Mouse (Mus musculus) CD4-positive, CD25-positive, alpha-beta regulatory T cell, adult 2 months (primary cell): ENCODE results near the gene Slc13a5.

ENCODE experiments used
- DNase-seq: peaks from one replicate; pipeline ENCODE4 v3.0.0-alpha.2; 2012; ENCODE audit warnings: low read depth, low spot score

Gene Slc13a5

DNA sequence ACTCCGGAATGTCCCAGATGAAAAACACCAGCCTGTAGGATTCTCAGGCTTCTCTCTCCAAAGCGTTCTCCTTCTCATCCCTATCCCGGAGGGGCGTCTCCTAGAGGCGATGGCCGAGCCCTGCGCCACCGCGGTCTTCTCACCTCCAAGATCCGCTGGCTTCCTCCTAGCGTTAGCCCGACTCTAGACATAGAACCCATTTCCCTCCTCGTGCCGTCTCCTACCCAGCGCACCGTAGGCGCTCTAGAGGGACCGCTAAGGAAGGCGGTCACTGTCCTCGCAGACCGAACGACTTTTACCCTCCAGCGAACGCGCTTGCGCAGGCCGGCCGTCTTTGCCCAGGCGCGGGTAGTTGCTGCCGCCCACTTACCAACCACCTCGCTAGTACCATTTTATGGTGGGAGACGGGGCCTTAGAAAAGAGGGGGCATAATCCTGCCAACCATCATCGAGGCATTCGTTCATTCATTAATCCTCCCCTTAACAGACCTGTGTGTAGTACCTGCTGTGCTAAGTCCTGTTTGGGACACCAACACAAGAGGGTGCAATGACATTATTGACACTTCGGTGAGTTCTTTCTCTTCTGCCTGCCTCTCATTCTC is at the start of gene Slc13a5:
Slc13a5 (minus strand) TSS at position 263 of the 601 bp plus-strand sequence.
- DNase-seq: peak; percentile 2

- no peak for DNase-seq
Observed at GRCm38 (mm10) chr11:72314151-72314895, 47.3 kb upstream of the Slc13a5 start, which contains the start of gene Fbxo39. Gene Fbxo39 (plus strand): TSS chr11:72314444.

DNA sequence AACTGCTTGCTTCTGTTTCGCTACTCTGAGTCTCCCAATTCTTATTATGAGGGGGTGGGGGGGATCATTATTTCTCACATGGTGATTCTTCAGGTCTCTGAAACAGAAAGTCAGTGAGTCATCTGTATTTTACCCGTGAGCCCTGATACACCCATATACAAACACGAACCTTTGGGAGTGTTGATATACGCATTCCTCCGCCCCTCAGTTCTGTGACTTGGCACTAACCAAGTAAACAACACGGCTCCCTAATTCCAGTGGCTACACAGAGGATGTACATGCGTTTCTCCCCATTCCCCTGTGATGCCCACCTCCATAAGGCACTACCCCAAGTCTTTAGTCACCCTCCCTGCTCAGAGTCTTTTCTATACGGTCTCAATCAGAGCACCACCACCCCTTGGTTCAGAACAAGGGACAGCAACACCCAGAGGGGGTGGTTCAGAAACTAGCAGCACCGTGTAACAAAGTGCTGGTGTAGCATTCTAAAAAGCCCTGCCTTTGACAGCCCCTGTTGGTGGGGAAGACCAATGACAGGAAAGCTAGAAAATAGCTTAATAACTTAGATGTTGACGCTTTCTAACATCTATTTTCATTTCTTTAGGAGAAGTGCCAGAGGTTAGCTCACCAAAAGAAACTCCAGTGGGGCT is 44.5 kb upstream of the Slc13a5 start:
- DNase-seq: no peak

DNA sequence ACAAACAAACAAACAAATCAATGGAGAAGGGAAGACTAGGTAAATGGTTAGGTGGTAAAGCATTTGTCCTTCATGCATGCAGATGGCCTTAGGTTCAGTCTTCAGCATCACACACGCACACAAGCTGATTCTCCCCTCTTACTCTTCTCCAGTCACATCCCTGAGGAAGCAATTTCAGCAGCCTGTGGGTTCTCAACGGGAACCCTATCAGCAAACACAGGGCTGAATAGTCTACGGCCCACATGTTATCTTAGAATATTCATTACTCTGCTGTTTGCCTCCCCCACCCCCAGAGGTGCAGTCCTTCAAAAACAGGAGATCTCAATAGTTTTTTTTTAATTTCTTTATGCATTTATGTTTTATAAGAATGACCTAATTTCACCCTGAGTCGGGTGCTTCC is 43.5 kb upstream of the Slc13a5 start:
- no peak for DNase-seq

DNA sequence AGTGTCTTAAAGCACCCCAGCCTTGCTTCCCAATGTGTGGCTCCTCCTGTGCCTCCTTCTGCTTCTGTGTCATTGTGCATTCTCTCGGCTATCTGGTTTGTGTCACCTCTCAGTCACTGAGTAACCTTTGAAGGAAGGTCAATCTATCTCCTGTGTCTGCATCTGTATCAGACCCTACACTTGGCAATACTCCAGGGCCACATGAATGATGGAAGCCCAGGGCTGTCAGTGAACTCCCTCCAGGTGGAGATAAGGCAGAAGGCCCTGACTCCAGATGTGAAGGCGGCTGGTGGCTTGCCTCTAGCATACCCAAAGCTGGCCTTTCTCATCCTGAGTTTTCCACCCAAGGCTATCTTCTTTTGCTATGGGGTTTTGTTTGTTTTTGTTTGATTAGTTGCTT is 42.0 kb upstream of the Slc13a5 start:
- no peak for DNase-seq

- DNase-seq: no peak
Observed at GRCm38 (mm10) chr11:72307461-72307860, 40.4 kb upstream of the Slc13a5 start.

DNA sequence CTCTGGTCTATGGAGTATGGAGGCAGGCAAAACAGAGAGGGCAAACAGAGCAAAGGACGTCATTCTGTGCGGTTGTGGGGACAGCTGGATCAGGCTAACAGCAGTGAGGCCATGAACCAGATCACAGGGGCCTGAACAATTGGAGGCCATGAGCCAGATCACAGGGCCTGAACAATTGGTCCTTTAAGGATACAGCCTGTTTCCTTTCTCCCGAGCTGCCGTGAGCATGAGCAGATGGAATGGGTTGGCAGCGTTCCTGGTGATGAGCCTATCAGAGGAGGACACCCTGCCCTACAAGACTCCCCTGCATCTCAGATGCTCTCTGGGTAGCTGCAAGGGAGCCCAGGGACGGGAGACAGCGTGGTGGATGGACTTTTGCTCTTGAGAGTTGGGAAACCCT is 35.2 kb upstream of the Slc13a5 start:
- DNase-seq: no peak

- peak; percentile 76 for DNase-seq
Observed at GRCm38 (mm10) chr11:72301334-72301733, 34.3 kb upstream of the Slc13a5 start, which contains the start of gene Xaf1. Gene Xaf1 (plus strand): TSS chr11:72301629.

- DNase-seq: no peak
Observed at GRCm38 (mm10) chr11:72293116-72293515, 26.1 kb upstream of the Slc13a5 start.

DNA sequence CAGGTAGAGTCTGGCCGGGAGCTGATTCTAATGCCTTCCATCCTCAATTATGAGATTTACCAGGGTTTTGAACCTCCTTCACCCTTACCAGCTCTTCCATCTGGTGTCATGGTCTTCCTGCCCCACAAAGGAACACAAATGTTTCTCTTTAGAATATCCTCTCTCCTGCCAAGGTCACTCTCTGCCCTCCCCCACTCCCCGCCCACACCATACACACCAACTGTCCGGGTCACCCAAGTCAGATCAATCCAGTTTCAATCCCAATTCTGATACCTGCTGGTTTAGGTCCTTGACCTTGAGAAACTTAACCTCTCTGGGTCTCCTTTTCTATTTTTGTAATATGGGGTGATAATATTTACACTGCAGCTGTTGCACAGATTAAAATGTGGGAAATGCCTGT is 20.5 kb upstream of the Slc13a5 start:
- no peak for DNase-seq

DNA sequence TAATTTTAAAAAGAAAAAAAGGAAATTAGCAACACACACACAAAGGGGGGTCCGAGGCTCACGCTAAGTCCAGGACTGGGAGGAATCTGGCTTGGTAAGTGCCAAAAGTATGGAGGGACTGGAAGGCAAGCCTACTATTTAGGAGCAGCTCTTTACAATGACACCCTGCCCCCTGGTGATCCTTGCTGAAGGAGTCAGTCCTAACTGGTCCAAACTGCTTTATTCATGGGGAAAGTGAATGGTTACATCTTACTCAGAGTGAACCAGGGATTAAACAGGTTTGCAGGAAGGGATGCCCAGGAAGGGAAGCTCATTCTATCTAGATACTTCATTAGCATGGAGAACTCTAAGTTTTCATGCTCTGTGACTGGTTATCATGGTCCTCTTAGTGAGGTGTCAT is 20.1 kb upstream of the Slc13a5 start:
- DNase-seq: no peak

DNA sequence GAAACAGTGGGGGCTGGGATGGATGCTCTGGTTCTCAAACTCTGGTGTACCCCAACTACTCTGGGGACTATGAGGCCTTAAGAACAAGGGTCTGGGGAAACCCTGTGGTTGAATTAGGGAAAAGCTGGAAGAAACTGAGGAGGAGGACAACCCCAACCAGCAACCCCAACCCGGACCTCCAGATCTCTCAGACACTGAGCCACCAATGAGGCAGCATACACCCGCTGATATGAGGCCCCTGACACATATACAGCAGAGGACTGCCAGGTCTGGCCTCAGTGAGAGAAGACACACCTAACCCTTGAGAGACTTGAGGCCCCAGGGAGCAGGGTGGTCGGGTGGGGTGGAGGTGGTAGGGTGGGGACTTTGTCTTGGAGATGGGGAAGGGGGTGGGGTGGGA is 19.6 kb upstream of the Slc13a5 start:
- no peak for DNase-seq

DNA sequence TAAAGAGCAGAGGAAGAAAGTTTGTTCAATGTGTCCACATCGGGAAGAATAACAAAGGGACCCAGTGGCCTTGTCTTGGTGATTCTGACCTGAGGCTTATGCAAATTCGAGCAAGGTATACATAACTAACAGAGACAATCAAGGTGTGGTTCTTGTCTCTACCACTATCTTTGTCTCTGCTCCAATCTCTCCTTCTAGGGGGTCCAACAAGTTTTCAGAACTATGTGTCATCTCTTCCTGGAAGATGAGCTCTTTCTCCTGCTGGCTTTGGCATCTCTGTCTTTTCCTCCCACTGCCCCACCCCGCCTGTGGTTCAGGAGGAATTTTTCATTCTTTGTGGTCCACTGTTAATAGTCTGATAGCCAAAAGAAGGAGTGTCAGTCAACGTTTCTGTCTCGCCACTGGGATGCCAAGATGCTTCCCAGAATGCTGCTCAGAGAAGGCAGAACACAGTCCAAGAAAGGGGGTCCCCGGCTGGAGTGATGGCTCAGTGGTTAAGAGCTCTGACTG is 19.0 kb upstream of the Slc13a5 start:
- DNase-seq: no peak

DNA sequence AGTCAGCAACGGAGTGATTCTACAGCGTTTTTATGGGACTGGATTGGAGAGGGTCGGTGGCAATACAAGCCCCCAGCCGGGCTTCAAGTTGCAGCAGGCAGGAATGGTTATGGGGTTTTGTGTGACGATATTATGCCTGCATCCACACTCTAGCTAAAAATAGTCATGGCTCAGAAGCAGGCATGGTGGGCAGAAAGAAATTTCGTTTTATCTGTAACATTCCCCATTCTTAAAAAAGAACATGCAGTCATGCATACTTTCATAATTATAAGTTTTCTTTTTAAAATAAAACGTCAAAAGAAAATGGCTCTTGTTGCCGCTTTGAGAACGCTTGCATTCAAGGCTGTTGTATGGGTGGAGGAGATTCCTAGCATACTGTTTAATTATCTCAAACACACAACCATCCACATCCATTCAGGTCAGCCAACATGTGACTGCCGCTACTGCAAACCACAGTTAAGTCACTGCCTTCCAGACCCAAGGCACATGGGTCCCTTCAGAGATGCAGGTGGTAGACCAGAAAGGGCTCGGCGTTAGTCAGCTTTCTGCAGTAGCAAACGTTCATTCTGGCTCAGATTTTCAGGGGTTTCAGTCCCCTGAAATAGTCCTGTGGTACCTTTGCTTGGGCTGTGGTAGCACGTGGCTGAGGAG is 17.6 kb upstream of the Slc13a5 start:
- DNase-seq: no peak

DNA sequence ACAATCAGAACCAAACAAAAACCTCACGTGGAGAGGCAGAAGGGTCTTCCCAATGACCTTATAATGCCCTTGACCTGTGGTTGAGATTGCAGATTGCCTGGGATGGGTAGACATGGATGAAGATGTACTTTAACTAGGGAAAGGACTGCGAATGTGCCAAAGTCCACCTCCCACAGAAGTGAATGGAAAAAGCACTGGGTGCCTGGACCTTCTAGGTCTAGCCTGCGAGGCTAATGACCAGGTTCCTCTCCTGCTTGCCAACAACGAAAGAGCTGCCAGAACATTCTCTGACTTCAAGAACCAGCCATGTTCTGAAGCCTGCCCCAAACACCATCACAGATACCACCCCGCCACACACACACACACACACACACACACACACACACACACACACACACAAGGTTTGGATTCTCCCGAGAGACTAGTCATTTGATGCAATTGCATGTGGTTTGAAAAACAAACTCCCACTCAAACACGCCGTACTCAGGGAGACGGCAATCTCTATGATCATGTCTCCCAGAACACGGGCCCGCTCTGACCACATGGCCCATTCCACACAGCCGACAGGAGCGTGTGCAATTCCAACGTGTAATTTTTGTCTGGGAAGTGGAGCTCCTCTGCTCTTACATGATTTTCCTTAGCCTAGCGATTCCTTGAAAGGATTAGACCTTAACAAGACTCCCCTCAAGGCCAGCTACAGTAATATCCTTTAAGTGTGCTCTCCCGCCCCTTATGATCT is 16.6 kb upstream of the Slc13a5 start:
- no peak for DNase-seq

GRCm38 (mm10) chr11:72281852-72282400 is 14.9 kb upstream of the Slc13a5 start:
- no peak for DNase-seq

DNA sequence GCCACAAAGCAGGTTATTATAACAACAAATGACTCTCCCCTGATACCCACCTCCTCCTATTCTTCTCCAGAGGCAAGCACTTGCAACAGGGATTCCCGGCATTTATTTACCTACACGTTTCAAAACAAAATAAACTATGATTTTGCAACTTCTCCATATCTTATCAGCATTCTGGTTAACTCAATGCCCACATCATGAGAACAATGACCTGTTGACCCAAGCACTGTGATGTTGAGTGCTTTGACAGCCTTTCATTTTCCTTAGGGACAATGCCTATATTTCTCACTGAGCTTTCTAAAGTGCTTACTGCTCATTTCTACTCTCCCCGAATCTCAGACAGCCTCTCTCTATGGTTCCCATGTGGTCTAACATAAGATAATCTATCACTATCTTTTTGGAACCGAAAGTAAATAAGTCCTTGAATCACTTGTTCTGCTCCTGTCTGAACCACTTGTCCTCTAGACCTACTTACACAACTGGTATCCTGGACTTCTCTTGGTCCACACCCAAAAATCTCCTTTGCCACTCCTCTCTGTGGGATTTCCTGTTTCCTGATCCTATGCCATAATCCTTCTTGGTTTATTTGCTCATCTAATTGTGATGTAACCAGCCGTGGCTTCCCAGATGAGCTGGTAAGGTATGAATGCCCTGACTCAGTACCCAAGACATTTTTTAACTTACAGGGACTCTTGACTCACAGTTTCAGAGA is 14.3 kb upstream of the Slc13a5 start:
- DNase-seq: no peak

- no peak for DNase-seq
Observed at GRCm38 (mm10) chr11:72273341-72273740, 6.3 kb upstream of the Slc13a5 start.

- no peak for DNase-seq
Observed at GRCm38 (mm10) chr11:72271761-72272160, 4.7 kb upstream of the Slc13a5 start.

- peak; percentile 37 for DNase-seq
Observed at GRCm38 (mm10) chr11:72266207-72266959, 639 bp downstream of the Slc13a5 start.
